Mouse (Mus musculus): ENCODE measurements around the gene Sez6l.
A peak's percentile ranks its signal among the peaks of the same experiment; 100 is the strongest.

Sez6l gene

DNA sequence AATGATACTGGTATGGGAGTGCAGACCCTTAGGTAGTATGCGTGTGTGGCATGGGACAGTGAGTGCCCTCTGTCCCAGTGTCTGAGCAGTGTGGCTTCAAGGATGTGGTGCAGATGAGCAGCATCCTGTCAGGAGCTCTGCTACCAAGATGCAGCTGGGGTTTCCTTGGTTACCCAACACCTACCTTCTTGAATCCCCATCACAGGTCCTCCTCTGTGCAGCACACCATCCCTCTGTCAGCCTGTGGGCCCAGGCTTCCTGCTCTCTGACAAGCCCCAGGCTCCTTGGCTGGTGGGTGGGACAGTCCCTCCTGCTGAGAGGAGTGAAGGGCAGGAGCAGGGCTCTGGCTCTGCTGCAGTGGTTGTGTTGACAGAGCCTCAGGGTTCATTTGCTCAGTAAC is 199.6 kb downstream of the Sez6l start:
- DNase-seq: no peak

GRCm38 (mm10) chr5:112376111-112376510 is 200.9 kb downstream of the Sez6l start:
- DNase-seq: no peak

GRCm38 (mm10) chr5:112371933-112372332 is 205.1 kb downstream of the Sez6l start:
- DNase-seq: no peak

- DNase-seq: no peak
Observed at GRCm38 (mm10) chr5:112370236-112370813, 206.7 kb downstream of the Sez6l start.

- peak; percentile 32 for DNase-seq
Observed at GRCm38 (mm10) chr5:112369326-112369725, 207.7 kb downstream of the Sez6l start.

Data from thymus, postnatal 14 days (tissue).